Mouse (Mus musculus) thymus, adult 2 months (tissue): ENCODE data around the gene Dpm3.

ENCODE experiments used
- CTCF ChIP-seq: fragments of 200-500 bp; IDR thresholded peaks from 2 replicates; pipeline ENCODE4 v1.5.1; 2012; ENCODE audit warnings: mild to moderate bottlenecking, control low read depth, low read length, moderate library complexity, borderline replicate concordance; ENCODE audit not compliant: control insufficient read depth, poor library complexity, insufficient read depth; ENCODE audit errors: extremely low read depth
- POLR2A ChIP-seq: fragments of 200-500 bp; IDR thresholded peaks from 2 replicates; pipeline ENCODE4 v1.6.1; 2012; ENCODE audit warnings: mild to moderate bottlenecking, low read length, control low read depth, moderate library complexity; ENCODE audit not compliant: control insufficient read depth, poor library complexity, insufficient read depth; ENCODE audit errors: extremely low read depth

GRCm38 (mm10) chr3:89278643-89279042, 19.5 kb downstream of the Dpm3 start:
- no peak for TF ChIP-seq CTCF
- no peak for TF ChIP-seq POLR2A
